Mouse (Mus musculus) left cerebral cortex, postnatal 25 days (tissue): ENCODE measurements at regions not wholly inside any gene's neighbourhood (a gene's known extent, or its start where the extent isn't known, plus 50 kb on each side); places are given as distances from the start of the nearest gene placed in this dataset.

Source experiments
- DNase-seq, 2 experiments: peaks; one replicate each; pipeline ENCODE4 v3.0.0; 2022; ENCODE audit warnings: low spot score in 2 of 2, mixed read lengths in 1 of 2
- intact Hi-C: fragments of 180-260 bp; cut with DNase I; formaldehyde crosslinking; loops from one replicate; pipeline ENCODE4 v1.15.1; 2025

DNA sequence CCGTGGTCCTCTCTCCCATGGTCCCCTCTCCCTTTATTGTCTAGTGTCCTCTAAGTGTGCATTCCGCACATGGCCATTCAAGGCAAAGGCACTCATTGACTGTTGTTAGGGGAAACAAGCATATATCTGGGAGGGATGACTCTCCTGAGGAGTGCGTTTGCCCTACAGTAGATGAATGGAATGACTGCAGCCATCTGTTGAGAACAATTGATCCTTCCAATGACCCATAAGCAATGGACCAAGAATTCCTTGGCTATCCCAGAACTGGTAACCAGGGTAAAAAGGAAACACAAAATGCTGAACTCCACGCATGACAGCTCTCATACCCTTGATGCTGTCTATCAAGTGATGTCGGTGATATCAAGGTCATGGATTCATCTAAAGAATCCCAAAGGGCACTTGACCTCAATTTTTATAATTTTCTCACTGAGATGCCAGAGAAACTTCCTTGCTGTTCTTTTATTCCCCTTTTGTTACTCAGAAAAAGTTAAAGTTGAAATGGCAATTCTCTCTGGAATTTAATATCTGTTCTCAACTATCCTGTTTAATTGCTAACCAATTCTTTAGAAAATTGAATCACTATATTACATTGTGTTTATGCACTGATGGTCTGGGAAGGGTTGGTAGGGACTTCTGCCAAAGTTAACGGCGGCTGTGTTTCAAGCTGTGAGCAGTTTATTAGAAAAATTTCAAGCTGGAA lies 97.3 kb upstream of the Hdac4 start:
- no peak for DNase-seq
- intact Hi-C loops: no loop called here

DNA sequence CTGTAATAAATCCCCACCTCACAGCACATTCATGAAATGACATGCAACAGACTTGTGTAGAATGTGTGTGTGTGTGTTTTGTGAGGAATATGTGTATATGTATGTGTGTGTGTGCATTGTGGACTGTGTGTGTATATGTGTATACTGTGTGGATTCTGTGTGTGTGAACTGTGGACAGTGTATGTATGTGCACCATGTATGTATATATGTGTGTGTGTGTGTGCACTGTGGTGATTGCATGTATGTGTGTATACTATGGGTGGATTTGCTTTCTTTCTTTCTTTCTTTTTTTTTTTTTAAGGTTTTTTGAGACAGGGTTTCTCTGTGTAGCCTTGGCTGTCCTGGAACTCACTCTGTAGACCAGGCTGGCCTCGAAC lies 91.5 kb upstream of the Hdac4 start:
- intact Hi-C loops: no loop called here
- DNase-seq: no peak

DNA sequence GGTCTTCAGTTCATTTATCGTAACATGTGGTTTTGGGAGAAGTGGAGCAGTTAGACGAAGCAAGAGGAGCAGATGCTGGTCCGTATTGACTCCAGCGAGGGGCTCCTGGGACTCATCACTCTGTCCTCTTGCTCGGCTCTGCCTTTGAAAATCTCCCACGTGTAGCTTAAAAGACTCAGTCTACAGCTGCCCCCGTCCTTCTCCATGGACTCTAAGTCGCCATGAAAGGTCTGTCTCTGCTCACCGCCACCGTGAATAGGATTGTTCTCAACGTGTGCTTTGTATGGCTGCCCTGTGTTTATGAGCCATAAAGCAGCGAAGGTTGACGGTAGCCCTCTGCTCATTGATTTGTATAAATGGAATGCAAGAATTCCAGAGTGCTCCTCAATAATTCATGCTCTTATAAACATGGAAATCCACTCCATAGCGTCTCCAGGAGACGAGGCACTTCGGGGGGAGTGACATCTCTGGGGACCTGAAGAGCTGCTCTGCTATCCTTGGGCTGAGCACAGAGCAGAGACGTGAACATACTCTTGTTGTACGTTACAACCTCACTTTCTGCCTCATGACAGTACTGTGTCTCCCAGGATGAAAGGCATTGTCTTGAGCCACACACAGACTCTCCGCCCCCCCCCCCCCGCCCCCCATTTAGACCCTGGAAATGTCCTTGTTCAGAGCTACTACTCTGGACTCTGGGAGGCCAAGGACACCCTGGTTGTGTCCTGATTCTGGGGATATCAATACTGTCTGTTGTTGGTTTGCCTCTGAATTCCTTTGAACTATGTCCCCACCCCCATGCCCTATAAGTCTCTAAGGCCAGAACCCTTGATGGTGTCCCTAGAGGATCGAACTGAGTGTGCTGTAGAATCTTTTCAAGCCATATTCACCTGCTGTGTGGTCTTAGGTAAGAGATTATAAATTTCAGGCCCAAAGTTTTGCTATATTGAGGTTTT lies 90.8 kb upstream of the Hdac4 start:
- no peak for DNase-seq
- intact Hi-C loops: no loop called here

DNA sequence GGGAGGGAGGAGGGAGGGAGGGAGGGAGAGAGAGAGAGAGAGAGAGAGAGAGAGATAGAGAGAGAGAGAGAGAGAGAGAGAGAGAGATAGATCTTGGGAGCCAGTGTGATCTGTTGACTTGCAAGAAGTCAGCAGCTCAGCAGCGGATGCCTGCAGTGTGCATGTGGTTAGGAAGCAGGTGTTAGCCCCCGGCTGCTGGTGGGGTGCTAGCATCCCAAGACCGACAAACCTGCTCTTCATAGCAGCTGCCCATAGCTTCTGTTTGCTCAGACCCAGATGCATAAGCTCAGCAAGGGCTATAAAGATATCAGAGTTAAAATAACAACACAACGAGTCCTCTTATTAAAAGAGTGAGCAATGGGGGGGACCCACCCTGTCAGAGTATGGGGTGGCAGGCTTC lies 88.7 kb upstream of the Hdac4 start:
- no peak for DNase-seq
- intact Hi-C loops: no loop called here

DNA sequence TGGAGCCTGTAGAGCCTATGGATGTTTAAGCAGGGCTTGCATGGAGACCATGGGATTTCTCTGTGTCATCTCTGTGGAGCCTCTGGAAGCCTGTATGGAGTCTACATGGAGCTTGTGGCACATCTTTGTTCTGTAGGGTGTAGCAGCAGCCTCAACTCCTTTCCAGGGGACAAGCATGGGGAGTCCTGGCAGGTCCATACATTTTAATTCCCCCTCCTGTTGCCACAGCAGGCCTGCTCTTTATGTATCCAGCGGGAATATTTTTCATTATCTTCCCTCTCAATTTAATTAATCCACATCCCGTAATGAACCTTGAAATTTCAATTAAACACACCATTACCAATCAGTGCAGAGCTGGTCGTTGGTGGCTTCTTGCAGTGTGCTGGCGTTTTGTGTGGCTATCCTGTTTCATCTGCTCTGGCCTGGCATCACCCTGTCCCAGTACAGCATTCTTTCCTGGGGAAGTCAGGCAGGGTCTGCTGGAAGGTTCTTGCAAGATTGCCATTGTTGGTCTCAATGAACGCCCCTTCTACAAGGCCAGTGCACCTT lies 81.8 kb upstream of the Hdac4 start:
- intact Hi-C loops: no loop called here

DNA sequence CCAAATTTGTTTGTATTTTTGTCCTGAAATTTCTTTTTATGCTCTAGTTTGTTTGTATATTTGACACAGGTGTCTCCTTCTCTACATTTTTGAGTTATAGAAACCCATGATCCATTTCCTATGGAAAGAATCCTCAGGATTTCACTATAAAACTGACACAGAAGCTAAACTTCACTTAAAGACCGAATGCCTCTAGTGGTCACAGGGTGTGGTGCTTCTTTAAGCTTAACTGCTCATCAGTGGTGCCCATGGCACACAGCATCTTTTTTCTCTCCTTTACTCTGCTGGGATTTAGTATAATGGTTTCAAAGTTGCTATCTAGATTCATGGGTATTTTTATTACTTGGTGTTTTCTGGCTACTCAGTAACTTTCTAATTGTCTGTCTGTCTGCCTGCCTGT lies 79.9 kb upstream of the Hdac4 start:
- intact Hi-C loops: no loop called here

More for the DNA sequence above, 81.8 kb upstream of the Hdac4 start:
- no peak for DNase-seq

DNA sequence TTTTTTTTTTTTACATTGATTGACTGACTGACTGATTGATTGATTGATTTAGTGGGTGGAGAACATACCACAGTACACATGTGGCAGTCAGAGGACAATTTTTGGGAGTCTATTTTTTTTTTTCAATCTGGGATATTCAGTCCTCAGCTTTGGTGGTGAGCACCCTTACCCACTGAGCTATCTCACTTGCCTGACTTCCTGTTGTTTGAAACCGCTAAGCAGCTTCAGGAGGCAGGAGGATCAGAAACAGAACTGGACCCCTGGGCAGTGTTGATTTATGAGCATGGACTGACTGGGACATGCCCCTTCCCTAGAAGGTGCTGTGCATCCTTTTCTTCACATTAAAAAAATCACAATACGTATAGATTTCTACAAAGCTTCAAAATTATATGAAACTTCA lies 78.3 kb upstream of the Hdac4 start:
- intact Hi-C loops: no loop called here
- no peak for DNase-seq

More for the DNA sequence above, 79.9 kb upstream of the Hdac4 start:
- no peak for DNase-seq

DNA sequence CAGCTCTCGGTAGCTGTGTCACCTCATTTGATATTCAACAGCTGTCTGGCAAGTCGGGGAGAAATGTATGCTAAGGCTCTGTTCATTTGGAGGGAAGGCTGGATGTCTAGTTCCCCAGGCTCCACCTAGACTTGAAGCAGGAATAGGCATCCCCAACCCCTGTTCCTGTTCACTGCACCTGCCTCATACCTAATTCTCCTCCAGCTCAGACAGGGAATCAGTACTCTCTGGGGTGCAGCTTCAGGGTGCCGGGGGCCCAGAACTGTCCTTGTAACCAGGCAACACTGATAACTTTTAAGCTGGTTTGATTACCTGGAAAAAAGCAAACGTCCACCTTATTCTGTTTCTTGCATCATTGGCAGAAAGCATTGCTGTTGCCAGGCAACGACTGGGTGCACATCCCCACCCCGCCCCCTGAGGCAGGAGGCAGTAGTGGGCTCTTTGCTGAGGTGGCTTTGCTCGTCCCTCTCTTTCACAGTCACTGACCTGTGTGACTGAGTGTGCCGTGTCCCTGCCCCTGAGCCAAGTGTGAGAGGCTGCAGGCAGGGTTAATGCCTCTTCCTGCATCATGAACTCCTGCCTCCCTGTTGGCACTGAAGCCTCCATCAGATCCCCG lies 76.3 kb upstream of the Hdac4 start:
- DNase-seq: peak in 1 of 2 experiments; percentile 13
- intact Hi-C loops: no loop called here

DNA sequence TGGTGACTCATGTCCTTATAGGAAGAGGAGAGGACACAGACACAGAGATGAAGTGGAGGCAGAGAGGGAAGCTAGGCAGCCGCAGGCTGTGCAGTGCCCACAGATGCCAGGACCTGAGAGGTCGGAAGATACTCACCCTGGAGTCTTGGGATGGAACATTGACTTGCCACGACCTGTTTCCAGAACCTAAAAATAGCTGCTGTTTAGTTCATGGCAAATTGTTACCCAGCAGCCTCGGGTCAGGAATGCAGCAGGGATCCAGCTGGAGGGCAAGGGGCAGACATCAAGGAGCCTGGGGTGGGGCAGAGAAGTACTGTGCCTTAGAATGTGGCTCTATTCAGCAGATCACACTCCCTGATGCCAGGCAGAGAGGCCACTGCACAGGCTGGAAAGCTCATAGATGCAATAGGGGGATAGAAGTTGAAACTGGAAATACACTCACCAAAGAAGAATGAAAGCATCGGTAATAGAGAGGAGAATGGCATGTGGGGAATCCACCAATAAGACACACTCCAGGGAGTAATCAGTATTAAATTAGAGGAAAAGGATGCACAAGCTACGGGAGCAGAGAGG lies 75.1 kb upstream of the Hdac4 start:
- intact Hi-C loops: no loop called here
- DNase-seq: no peak

DNA sequence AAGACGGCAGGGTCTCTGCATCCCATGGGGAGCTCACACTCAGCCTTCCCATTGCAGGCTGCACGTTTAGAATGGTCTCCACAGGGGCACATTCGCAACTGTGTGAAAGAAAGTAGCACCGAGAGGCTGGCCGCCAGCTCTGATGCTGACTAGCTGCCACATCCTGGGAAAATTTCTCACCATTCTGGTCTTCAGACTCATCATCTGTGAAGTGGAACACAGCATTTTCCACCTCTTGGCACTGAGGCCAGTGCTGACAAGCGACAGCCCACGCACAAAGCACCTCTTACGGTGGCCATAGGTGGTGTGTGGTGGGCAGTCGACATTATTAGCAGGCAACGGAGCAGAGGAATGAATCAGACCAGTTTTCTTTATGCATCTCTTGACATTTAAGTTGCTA lies 74.0 kb upstream of the Hdac4 start:
- DNase-seq: peak; percentile 26 to 85

DNA sequence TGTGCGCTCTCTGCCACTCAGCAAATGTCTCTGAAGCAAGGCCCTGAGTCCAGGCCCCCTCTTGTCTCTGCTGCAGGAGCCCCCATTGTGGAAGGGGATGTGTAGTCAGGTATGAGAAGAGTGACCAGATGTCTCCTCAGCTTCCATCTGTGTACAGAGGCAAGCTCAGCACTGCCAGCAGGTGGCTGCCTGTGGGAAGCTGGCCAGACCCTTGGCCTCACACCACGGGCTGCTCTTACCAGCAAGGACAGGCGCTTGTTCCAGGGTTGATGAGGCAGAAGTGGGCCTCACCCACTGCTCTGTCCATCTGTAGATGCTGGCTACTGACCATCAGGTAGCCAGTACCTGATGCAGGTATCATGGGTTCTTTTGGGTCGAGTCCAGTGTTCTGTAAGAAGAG lies 69.4 kb upstream of the Hdac4 start:
- no peak for DNase-seq
- intact Hi-C loops: no loop called here

More for the DNA sequence above, 74.0 kb upstream of the Hdac4 start:
- intact Hi-C loops: no loop called here

DNA sequence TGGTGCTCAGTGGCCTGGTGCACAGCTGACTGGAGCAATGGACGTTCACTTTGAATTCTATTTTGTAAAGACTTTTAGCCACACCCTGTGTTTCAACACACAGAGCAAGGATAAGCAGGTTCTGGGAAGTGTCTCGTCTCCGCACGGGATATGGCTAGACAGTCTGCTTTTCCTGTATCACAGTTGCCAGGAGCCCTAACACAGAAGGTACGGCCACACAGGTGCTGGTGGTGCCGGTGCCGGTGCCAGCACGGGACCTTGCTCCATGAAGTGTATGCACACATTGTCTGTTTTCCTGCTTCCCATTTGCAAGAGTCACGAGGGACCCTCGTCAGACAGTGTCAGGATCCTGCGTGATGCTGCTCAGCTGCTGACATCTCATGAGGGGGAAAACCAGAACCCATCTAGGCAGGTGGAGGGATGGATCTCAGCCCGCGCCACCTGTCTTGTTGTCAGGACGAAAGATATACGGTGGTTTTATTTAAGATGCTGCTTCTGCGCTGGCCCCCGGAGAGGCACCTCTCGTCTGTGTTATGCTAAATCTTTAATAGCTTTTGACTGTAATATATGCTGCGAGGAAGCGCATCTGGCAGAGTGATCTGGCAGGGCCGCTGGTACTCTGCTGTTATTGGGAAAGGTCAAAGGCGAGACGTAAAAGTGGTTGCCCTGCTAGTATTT lies 64.4 kb upstream of the Hdac4 start:
- intact Hi-C loops: no loop called here
- no peak for DNase-seq

DNA sequence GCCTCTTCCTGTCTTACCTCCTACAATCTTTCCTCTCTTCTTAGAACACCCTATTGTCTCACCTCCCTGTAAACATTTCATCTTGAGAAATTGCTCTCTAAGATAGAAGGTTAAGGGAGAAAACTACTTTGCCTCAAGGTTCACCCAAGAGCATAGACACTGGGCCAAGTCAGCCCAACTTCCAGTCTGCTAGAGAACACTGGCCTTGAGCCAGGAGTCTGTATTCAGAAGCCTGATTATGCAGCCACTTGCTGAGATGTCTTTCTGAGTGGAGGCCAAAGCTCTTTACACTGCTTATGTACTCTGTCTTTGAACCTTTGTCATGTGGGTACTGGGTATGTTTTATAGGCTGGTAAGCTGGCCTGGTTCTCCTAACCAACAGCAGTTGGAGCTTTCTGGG lies 62.5 kb upstream of the Hdac4 start:
- intact Hi-C loops: no loop called here
- DNase-seq: peak in 1 of 2 experiments; percentile 22

DNA sequence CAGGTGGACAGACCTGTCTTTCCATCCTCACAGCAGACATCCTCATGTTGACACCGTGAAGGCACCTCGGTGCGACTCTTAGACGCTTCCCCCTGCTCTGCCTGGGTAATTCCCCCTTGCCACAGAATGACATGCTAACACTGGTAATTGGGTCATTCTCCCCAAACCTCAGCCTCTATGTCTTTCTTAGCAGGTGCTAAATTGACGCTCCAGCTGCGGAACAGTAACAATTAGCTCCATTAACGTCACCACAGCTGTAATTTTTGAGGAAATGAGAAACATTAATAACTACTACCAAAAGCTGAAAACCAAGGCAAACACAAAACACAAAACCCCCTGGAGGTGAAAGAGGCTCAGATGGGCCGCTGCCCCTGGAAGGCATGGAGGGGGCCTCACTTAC lies 57.6 kb upstream of the Hdac4 start:
- no peak for DNase-seq
- intact Hi-C loops: no loop called here

DNA sequence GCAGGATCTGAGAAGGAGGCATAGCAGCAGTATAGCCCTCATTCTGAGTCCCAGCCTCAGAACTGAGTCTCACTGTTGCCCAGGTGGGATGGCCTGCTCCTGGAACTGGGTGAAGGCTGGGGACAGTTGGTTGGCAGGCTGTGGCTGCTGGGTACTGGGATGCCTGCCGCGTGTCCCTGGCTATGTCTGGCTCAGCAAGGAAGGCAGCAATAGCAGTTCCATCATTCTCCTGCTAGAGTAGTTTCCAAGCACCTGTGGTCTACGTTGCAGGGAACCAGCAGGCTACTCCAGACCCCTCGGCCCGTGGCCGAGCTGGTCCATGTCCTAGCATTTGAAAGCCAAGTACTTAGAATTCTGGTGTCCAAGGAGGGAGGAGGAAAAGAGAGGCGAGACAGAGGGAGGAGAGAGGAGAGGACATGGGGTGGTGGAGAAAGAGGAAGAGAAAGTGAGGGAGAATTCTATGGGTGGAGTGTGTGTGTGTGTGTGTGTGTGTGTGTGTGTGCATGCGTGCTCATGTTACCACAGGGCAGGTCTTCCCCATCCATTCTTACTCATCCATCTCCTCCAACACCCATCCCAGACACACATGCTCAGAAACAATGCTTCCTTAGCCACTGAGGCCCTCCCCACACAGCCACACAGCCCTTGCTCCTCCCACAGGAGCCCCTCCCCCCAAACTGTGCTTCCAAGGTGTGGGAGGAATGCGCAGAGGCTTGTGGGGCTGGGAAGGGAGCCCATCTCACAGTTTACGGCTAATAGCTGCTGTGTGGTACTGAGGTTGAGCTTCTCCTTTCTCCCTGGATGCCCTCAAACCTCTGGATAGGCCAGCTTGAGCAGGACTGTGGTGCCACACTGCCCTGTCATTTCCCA lies 55.3 kb upstream of the Hdac4 start:
- DNase-seq: peak in 1 of 2 experiments; percentile 42
- intact Hi-C loops: no loop called here
